Mouse (Mus musculus): ENCODE results near the gene Prdx1. TPM values are rescaled to one million over a fixed set of nuclear protein-coding genes. Genes with fewer than 3 reads are reported as not detected.
"Not testable (repeated sequence)": the region's sequence is repeated elsewhere in the genome, so short reads cannot be mapped to it uniquely, and the experiment has no call there.

Gene Prdx1
- polyA plus RNA-seq, 1 experiment from 2014 or later, result 436 TPM

DNA sequence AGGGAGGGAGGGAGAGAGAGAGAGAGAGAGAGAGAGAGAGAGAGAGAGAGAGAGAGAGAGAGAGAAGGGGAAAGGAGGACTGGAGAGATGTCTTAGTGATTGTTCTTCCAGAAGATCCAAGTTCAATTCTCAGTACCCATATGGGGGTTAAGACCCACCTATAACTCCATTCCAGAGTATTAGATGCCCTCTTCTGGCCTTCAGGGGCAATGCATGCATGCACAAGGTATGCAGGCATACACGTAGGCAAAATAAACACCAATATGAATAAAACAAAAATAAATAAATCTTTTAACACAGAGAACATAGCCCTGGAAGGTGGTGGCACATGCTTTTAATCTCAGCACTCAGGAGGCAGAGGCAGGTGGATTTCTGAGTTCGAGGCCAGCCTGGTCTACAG lies 16.1 kb upstream of the Prdx1 start:
- H3K9ac ChIP-seq, result no peak overlapping the region
- 63% methylated on average over 2 of the region's 2 CpGs for WGBS
- no peak overlapping the region for H3K27ac ChIP-seq
- H3K4me1 ChIP-seq (replicated peaks; ENCODE audit: control insufficient read depth, insufficient read depth, low read length), result no peaks in the 10 kb centered on the region
- H3K36me3 ChIP-seq (replicated peaks; ENCODE audit: control insufficient read depth, insufficient read depth), result no peaks in the 10 kb centered on the region
- ATAC-seq (ENCODE audit: low FRiP score) (no peak), DNase-seq (ENCODE audit: low spot score) (no peak)
- no peaks in the 10 kb centered on the region for H3K27me3 ChIP-seq (ENCODE audit: control insufficient read depth, insufficient read depth, low read length)
- H3K4me3 ChIP-seq (replicated peaks; ENCODE audit: low read length), result no peak overlapping the region
- no peaks in the 10 kb centered on the region for H3K9me3 ChIP-seq (ENCODE audit: control insufficient read depth, low read length)
- H3K4me2 ChIP-seq (replicated peaks), result no peak overlapping the region

DNA sequence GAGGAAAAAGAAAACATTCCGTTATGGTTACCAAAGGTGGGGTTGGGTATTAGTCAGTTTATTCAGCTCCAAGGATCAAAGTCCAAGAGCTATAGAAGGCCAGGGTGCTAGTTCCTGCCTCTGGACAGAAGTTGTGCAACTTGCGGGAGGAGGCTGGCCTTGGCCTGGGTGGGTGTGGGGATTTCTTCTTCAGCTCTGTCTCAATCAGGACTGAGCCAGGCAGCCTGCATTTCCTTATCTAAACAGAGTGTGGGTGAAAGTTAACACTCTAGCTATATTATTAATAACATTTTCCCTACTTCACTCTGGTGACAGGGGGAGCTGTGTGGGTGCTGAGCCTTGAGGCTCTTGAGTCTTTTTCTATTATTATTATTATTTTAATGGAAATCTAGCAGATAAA lies 12.6 kb upstream of the Prdx1 start:
- H3K9ac ChIP-seq, result no peak overlapping the region
- no peaks in the 10 kb centered on the region for H3K4me1 ChIP-seq (replicated peaks; ENCODE audit: control insufficient read depth, insufficient read depth, low read length)
- H3K36me3 ChIP-seq (replicated peaks; ENCODE audit: control insufficient read depth, insufficient read depth), result no peaks in the 10 kb centered on the region
- 89% methylated on average over 2 of the region's 2 CpGs for WGBS
- H3K27me3 ChIP-seq (ENCODE audit: control insufficient read depth, insufficient read depth, low read length), result no peaks in the 10 kb centered on the region
- H3K4me2 ChIP-seq (replicated peaks), result no peak overlapping the region
- H3K4me3 ChIP-seq (replicated peaks; ENCODE audit: low read length), result no peak overlapping the region
- H3K27ac ChIP-seq, result no peak overlapping the region
- DNase-seq (ENCODE audit: low spot score) (no peak), ATAC-seq (ENCODE audit: low FRiP score) (no peak)
- H3K9me3 ChIP-seq (ENCODE audit: control insufficient read depth, low read length), result no peaks in the 10 kb centered on the region

DNA sequence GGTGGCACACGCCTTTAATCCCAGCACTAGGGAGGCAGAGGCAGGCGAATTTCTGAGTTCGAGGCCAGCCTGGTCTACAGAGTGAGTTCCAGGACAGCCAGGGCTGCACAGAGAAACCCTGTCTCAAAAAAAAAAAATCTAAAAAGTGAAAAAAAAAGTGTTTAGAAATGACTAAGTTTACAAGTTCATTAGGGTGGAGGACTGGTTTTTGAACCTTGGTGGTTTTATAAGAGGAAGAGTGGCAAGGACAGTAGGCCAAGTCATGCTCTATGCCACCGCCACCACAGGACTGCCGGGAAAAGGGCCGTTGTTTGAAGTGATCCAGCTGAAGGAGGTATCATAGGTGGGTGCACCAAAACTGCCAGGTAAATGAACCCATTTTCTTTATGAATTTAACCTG lies 10.6 kb upstream of the Prdx1 start:
- not testable (repeated sequence) for H3K4me1 ChIP-seq (replicated peaks; ENCODE audit: control insufficient read depth, insufficient read depth, low read length); H3K9ac ChIP-seq; H3K27me3 ChIP-seq (ENCODE audit: control insufficient read depth, insufficient read depth, low read length); H3K4me2 ChIP-seq (replicated peaks); DNase-seq (ENCODE audit: low spot score); H3K4me3 ChIP-seq (replicated peaks; ENCODE audit: low read length); H3K9me3 ChIP-seq (ENCODE audit: control insufficient read depth, low read length); H3K36me3 ChIP-seq (replicated peaks; ENCODE audit: control insufficient read depth, insufficient read depth); ATAC-seq (ENCODE audit: low FRiP score); H3K27ac ChIP-seq
- 93% methylated on average over 6 of the region's 6 CpGs for WGBS

GRCm38 (mm10) chr4:116676027-116676426 lies 9.3 kb upstream of the Prdx1 start:
- Histone ChIP-seq H3K4me3 (replicated peaks; ENCODE audit: low read length) (no peak overlapping the region), H3K27ac (no peak overlapping the region), H3K4me1 (replicated peaks; ENCODE audit: control insufficient read depth, insufficient read depth, low read length) (no peaks in the 10 kb centered on the region), H3K27me3 (ENCODE audit: control insufficient read depth, insufficient read depth, low read length) (no peaks in the 10 kb centered on the region), H3K4me2 (replicated peaks) (no peak overlapping the region), H3K9me3 (ENCODE audit: control insufficient read depth, low read length) (no peaks in the 10 kb centered on the region), H3K36me3 (replicated peaks; ENCODE audit: control insufficient read depth, insufficient read depth) (no peaks in the 10 kb centered on the region), H3K9ac (no peak overlapping the region)
- DNase-seq (ENCODE audit: low spot score), result no peak
- no peak for ATAC-seq (ENCODE audit: low FRiP score)
- WGBS, result 89% methylated on average over 3 of the region's 3 CpGs

- ATAC-seq (ENCODE audit: low FRiP score), result no peak
- Histone ChIP-seq H3K4me3 (replicated peaks; ENCODE audit: low read length) (no peak overlapping the region), H3K36me3 (replicated peaks; ENCODE audit: control insufficient read depth, insufficient read depth) (no peaks in the 10 kb centered on the region), H3K9me3 (ENCODE audit: control insufficient read depth, low read length) (no peaks in the 10 kb centered on the region), H3K9ac (no peak overlapping the region), H3K27ac (no peak overlapping the region), H3K27me3 (ENCODE audit: control insufficient read depth, insufficient read depth, low read length) (no peaks in the 10 kb centered on the region), H3K4me1 (replicated peaks; ENCODE audit: control insufficient read depth, insufficient read depth, low read length) (no peaks in the 10 kb centered on the region), H3K4me2 (replicated peaks) (no peak overlapping the region)
- DNase-seq (ENCODE audit: low spot score), result no peak
- WGBS, result 71% methylated on average over 1 of the region's 1 CpGs
Measured at GRCm38 (mm10) chr4:116677808-116678207, 7.5 kb upstream of the Prdx1 start.

DNA sequence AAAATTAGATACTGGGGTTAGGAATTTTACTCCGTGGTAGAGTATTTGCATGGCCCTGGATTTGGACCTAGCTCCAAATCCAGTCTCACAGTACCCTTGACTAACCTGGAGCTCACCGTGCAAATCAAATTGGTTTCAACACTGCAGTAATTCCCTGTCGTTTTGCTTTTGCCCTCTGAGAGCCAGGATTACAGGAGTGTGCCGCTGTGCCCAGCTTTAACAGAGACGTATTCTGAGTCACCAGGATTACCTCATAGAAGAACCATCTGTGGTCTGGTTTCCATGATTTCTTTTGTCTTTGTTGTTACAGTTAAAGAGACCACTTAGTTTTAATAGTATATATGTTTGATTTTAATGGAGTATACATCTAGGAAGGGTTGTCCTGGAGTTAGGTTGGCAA lies 6.2 kb upstream of the Prdx1 start:
- DNase-seq (ENCODE audit: low spot score) (no peak), ATAC-seq (ENCODE audit: low FRiP score) (no peak)
- H3K9ac ChIP-seq, result no peak overlapping the region
- no peaks in the 10 kb centered on the region for H3K4me1 ChIP-seq (replicated peaks; ENCODE audit: control insufficient read depth, insufficient read depth, low read length)
- no peaks in the 10 kb centered on the region for H3K36me3 ChIP-seq (replicated peaks; ENCODE audit: control insufficient read depth, insufficient read depth)
- no peaks in the 10 kb centered on the region for H3K27me3 ChIP-seq (ENCODE audit: control insufficient read depth, insufficient read depth, low read length)
- no peak overlapping the region for H3K4me3 ChIP-seq (replicated peaks; ENCODE audit: low read length)
- WGBS, result 68% methylated on average over 5 of the region's 5 CpGs
- H3K9me3 ChIP-seq (ENCODE audit: control insufficient read depth, low read length), result no peaks in the 10 kb centered on the region
- no peak overlapping the region for H3K27ac ChIP-seq
- no peak overlapping the region for H3K4me2 ChIP-seq (replicated peaks)

DNA sequence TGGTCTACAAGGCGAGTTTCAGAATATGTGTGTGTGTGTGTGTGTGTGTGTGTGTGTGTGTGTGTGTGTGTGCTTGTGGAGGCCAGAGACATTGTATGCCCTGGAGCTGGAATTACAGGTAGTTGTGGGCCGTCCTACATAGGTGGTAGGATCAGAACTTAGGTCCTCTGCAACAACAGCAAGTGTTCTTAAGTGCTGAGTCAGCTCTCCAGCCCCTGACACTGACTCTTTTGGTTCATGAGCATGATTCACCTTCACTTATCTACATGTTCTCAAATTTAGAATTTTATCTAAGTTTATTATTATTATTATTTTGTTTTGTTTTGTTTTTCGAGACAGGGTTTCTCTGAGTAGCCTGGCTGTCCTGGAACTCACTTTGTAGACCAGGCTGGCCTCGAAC lies 4.8 kb upstream of the Prdx1 start:
- H3K27ac ChIP-seq; H3K36me3 ChIP-seq (replicated peaks; ENCODE audit: control insufficient read depth, insufficient read depth); H3K27me3 ChIP-seq (ENCODE audit: control insufficient read depth, insufficient read depth, low read length); H3K9ac ChIP-seq; H3K9me3 ChIP-seq (ENCODE audit: control insufficient read depth, low read length); H3K4me3 ChIP-seq (replicated peaks; ENCODE audit: low read length); DNase-seq (ENCODE audit: low spot score); H3K4me1 ChIP-seq (replicated peaks; ENCODE audit: control insufficient read depth, insufficient read depth, low read length); ATAC-seq (ENCODE audit: low FRiP score); H3K4me2 ChIP-seq (replicated peaks): not testable (repeated sequence)
- 89% methylated on average over 4 of the region's 4 CpGs for WGBS

DNA sequence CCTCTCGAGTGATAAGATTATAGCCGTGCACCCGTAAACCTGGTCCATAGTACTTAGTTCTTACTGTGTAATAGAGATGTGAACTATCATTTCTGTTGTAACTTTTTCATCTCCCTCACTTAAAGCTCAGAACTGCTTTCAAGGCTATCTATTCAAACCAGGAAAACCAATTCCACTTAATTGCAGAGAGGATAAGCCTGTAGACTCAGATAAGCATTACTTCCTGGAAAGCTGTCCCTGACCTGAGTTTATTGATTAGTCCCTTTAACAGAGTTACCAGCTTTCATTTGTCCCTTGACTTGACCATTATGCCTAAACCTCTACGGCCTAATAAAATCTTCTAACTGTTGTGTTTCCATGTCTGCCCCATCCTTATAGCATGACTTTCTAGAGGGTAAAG lies 1.4 kb upstream of the Prdx1 start:
- ATAC-seq (ENCODE audit: low FRiP score) (no peak), DNase-seq (ENCODE audit: low spot score) (no peak)
- no peaks in the 10 kb centered on the region for H3K36me3 ChIP-seq (replicated peaks; ENCODE audit: control insufficient read depth, insufficient read depth)
- no peak overlapping the region for H3K4me2 ChIP-seq (replicated peaks)
- H3K9ac ChIP-seq, result no peak overlapping the region
- H3K27me3 ChIP-seq (ENCODE audit: control insufficient read depth, insufficient read depth, low read length), result no peaks in the 10 kb centered on the region
- no peak overlapping the region for H3K27ac ChIP-seq
- H3K4me1 ChIP-seq (replicated peaks; ENCODE audit: control insufficient read depth, insufficient read depth, low read length), result peaks cover 6% of the 10 kb centered on the region; the same call in 1 of the 2 replicates
- no peaks in the 10 kb centered on the region for H3K9me3 ChIP-seq (ENCODE audit: control insufficient read depth, low read length)
- H3K4me3 ChIP-seq (replicated peaks; ENCODE audit: low read length), result no peak overlapping the region
- 93% methylated on average over 4 of the region's 4 CpGs for WGBS

DNA sequence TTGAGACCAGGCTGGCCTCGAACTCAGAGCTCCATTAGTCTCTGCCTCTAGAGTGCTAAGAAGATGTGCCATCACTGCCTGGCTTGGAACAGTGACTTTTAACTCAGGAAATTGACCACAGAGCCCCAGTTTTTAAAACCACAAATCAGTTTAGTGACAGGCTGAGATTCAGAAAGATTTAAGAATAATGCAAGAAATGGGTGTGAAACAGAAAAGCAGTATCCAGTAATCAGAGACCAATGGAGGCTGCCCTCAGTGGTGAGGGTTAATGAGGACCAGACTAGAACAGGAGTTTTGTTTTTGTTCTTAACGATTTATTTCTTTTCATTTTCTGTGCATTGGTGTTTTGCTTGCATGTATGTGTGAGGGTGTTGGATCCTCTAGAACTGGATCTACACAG lies 679 bp upstream of the Prdx1 start:
- ATAC-seq (ENCODE audit: low FRiP score) (no peak), DNase-seq (ENCODE audit: low spot score) (no peak)
- Histone ChIP-seq H3K9ac (peak overlapping the region; percentile 61; the same call in 1 of the 2 replicates), H3K9me3 (ENCODE audit: control insufficient read depth, low read length) (no peaks in the 10 kb centered on the region), H3K36me3 (replicated peaks; ENCODE audit: control insufficient read depth, insufficient read depth) (peaks cover 5% of the 10 kb centered on the region; the same call in 1 of the 2 replicates), H3K4me1 (replicated peaks; ENCODE audit: control insufficient read depth, insufficient read depth, low read length) (peaks cover 6% of the 10 kb centered on the region; the same call in 1 of the 2 replicates), H3K4me3 (replicated peaks; ENCODE audit: low read length) (peak overlapping the region; percentile 57), H3K27me3 (ENCODE audit: control insufficient read depth, insufficient read depth, low read length) (no peaks in the 10 kb centered on the region), H3K4me2 (replicated peaks) (peak overlapping the region; percentile 75), H3K27ac (peak overlapping the region; percentile 82)
- 80% methylated on average over 2 of the region's 2 CpGs for WGBS

DNA sequence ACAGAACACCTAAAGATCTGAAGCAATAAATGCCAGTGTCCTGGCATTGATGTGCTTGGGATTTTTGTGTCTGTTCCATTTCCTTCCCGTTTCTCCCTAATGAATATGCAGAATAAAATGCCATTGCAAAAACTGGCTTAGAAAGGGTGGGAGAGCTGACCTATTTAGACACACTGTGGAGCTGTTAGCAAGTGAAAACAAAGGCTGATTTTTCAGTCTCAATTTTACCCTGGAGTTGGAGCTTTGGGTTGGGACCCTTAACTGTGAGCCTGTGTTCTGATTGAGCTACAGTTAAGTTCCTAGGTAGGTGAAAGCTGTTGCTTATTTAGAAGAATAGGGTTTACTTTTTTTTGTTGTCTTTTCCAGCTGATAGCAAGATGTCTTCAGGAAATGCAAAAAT lies 1.7 kb downstream of the Prdx1 start:
- H3K9me3 ChIP-seq (ENCODE audit: control insufficient read depth, low read length), result no peaks in the 10 kb centered on the region
- H3K36me3 ChIP-seq (replicated peaks; ENCODE audit: control insufficient read depth, insufficient read depth), result peaks cover 24% of the 10 kb centered on the region
- WGBS, result 30% methylated on average over 1 of the region's 1 CpGs
- ATAC-seq (ENCODE audit: low FRiP score) (no peak), DNase-seq (ENCODE audit: low spot score) (no peak)
- peak overlapping the region; percentile 61; the same call in 1 of the 2 replicates for H3K9ac ChIP-seq
- H3K27me3 ChIP-seq (ENCODE audit: control insufficient read depth, insufficient read depth, low read length), result no peaks in the 10 kb centered on the region
- H3K27ac ChIP-seq, result no peak overlapping the region
- H3K4me3 ChIP-seq (replicated peaks; ENCODE audit: low read length), result peak overlapping the region; percentile 57
- H3K4me2 ChIP-seq (replicated peaks), result peak overlapping the region; percentile 75
- peaks cover 6% of the 10 kb centered on the region; the same call in 1 of the 2 replicates for H3K4me1 ChIP-seq (replicated peaks; ENCODE audit: control insufficient read depth, insufficient read depth, low read length)

Data from hindbrain, embryonic 14.5 days (tissue).